Mouse (Mus musculus) heart, embryonic 14.5 days (tissue): ENCODE measurements around the gene Dicer1. TPM values are rescaled to one million over a fixed set of nuclear protein-coding genes. Genes with fewer than 3 reads are reported as not detected.

Experiments
- ATAC-seq: fragments of 200-750 bp; cut with Nextera tagmentation; 2 replicates; pipeline ENCODE4 v1.8.0; 2017; ENCODE audit warnings: low read depth, moderate TSS enrichment; ENCODE audit not compliant: insufficient number of reproducible peaks, insufficient read depth, low FRiP score
- H3K27ac ChIP-seq, 2 experiments: fragments of 200-500 bp in 1 of 2; fragments of 300-500 bp in 1 of 2; sonication (generic) in 1 of 2; replicated peaks in 1 of 2; 2 replicates each; pipeline ENCODE4 v1.5.1; 2012 to 2014; ENCODE audit warnings: low read depth in 2 of 2, low read length in 2 of 2, control low read depth in 1 of 2, mild to moderate bottlenecking in 1 of 2, mixed read lengths in 1 of 2; ENCODE audit not compliant: control insufficient read depth in 1 of 2, insufficient read depth in 1 of 2
- H3K27me3 ChIP-seq: fragments of 300-500 bp; sonication (generic); 2 replicates; pipeline ENCODE4 v1.6.1; 2014; ENCODE audit warnings: mild to moderate bottlenecking, low read length, control low read depth; ENCODE audit not compliant: control insufficient read depth, insufficient read depth
- H3K36me3 ChIP-seq: fragments of 300-500 bp; sonication (generic); 2 replicates; pipeline ENCODE4 v1.6.1; 2014; ENCODE audit warnings: mild to moderate bottlenecking, control low read depth, low read length, mixed read lengths; ENCODE audit not compliant: control insufficient read depth, insufficient read depth
- H3K4me1 ChIP-seq, 2 experiments: fragments of 200-500 bp in 1 of 2; fragments of 300-500 bp in 1 of 2; sonication (generic) in 1 of 2; 2 replicates each; pipeline ENCODE4 v1.6.1; 2012 to 2014; ENCODE audit warnings: low read length in 2 of 2, control low read depth in 1 of 2, mixed read lengths in 1 of 2; ENCODE audit not compliant: control insufficient read depth in 2 of 2, insufficient read depth in 2 of 2
- H3K4me2 ChIP-seq: fragments of 300-500 bp; sonication (generic); 2 replicates; pipeline ENCODE4 v1.6.1; 2014; ENCODE audit warnings: mild to moderate bottlenecking, low read length
- H3K4me3 ChIP-seq, 2 experiments: fragments of 200-500 bp in 1 of 2; fragments of 300-500 bp in 1 of 2; sonication (generic) in 1 of 2; 2 replicates each; pipeline ENCODE4 v1.5.1; 2012 to 2014; ENCODE audit warnings: low read length in 2 of 2, mild to moderate bottlenecking in 2 of 2, control low read depth in 1 of 2, low read depth in 1 of 2, moderate library complexity in 1 of 2; ENCODE audit not compliant: control insufficient read depth in 1 of 2, insufficient read depth in 1 of 2
- H3K9ac ChIP-seq: fragments of 300-500 bp; sonication (generic); 2 replicates; pipeline ENCODE4 v1.6.1; 2014; ENCODE audit warnings: mild to moderate bottlenecking, low read length
- H3K9me3 ChIP-seq: fragments of 300-500 bp; sonication (generic); 2 replicates; pipeline ENCODE4 v1.6.1; 2016; ENCODE audit warnings: low read length, control low read depth; ENCODE audit not compliant: control insufficient read depth
- WGBS: fragments of 180-500 bp; shearing (Covaris S2); extraction: QIAGEN DNeasy Blood & Tissue Kit; methylation state at CpG from one replicate; pipeline ENCODE4 v1.1.7; 2014; 5-methylcytosine and 5-hydroxymethylcytosine counted together
- polyA plus RNA-seq: library from polyadenylated mRNA; unstranded; fragments of >200 nt; fragmentation: Nextera tagmentation; extraction: Ambion mirVana; gene quantifications from 2 replicates; pipeline ENCODE4 v1.2.1, GENCODE M21; 2014

Gene Dicer1
- 15.4 and 19.7 TPM in 2 replicates for polyA plus RNA-seq

DNA sequence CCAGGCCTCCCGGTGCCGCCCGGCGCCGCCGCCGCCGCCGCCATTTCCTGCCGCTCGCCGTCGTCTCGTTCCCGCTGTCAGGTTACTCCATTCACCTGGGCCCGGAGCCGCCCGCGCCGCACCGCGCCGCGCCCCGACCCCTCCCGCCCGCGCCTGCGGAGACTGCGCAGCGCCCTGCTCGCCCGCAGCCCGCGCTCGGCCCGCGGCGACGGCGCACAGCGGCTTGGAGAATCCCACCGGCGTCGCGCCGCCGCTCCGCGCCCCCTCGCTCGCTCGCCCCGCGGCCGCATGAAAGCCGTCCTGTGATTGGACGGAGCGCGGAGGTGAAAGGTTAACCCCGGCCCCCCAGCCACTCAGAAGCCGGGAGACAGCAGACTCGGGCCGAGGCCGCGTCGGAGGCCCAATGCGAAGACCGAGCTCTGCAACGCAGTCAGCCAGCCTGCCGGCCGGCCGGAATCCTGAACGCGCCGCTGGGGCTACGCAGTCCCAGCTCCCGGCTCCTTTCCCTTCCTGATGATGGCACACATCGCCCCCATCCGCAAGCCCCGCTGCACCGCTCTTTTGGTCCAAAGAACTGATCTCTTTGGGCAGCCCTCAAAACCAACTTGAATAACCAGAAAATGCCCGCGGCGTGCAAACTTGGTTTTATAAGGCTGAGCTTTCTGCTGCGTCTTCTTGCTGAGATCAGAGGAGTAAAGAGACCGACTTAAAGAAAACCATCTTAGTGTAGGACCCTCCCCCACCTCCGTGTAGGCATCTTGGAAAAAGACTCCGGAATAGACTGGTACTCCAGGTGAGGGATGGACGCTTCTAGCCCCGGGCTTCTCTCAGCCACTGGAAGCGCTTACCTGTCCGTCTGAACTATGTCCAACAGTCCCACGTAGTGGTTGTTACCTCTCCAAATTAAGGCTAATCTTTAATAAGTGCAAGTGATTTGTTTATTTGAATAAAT, at the start of gene Dicer1:
Gene Dicer1 (minus strand): TSS at position 139 of the 952 bp plus-strand sequence.
- peak within 1 kb of the TSS; percentile 82 to 88 for H3K4me3 ChIP-seq
- peak; percentile 93 for ATAC-seq
- under 1% methylated on average over 66 of the region's 94 CpGs for WGBS
- H3K27ac ChIP-seq = peak within 1 kb of the TSS; percentile 84 to 89
- no peaks in the 10 kb centered on the region for H3K27me3 ChIP-seq
- H3K4me1 ChIP-seq = peaks cover 14 to 34% of the 10 kb centered on the region in 2 experiments
- H3K9me3 ChIP-seq = no peaks in the 10 kb centered on the region
- H3K4me2 ChIP-seq = peak within 1 kb of the TSS; percentile 96
- peak within 1 kb of the TSS; percentile 97 for H3K9ac ChIP-seq
- H3K36me3 ChIP-seq = no peaks in the 10 kb centered on the region; the same call in 1 of the 2 replicates

DNA sequence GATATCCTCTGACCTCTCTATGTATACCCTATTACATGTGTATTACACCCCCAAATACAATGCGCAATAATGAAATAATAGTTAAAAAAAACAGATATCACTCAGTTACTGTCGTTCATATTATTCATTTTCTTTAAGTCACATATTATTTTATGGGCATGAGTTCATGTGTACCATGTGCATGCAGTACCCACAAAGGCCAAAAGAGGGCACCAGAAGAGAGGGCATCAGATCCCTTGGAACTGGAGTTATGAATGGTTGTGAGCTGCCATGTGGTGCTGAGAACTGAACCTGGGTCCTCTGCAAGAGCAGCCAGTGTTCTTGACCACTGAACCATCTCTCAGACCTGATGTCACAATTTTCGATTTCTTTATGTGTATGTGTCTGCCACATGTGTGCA, 47.6 kb upstream of the Dicer1 start:
- no peaks in the 10 kb centered on the region for H3K27me3 ChIP-seq
- H3K4me3 ChIP-seq = no peak overlapping the region
- no peak for ATAC-seq
- no peak overlapping the region for H3K9ac ChIP-seq
- WGBS = 88% methylated on average over 3 of the region's 3 CpGs
- H3K36me3 ChIP-seq = no peaks in the 10 kb centered on the region
- no peak overlapping the region for H3K27ac ChIP-seq
- no peaks in the 10 kb centered on the region for H3K4me1 ChIP-seq
- H3K9me3 ChIP-seq = peaks cover 15% of the 10 kb centered on the region
- H3K4me2 ChIP-seq = no peak overlapping the region

DNA sequence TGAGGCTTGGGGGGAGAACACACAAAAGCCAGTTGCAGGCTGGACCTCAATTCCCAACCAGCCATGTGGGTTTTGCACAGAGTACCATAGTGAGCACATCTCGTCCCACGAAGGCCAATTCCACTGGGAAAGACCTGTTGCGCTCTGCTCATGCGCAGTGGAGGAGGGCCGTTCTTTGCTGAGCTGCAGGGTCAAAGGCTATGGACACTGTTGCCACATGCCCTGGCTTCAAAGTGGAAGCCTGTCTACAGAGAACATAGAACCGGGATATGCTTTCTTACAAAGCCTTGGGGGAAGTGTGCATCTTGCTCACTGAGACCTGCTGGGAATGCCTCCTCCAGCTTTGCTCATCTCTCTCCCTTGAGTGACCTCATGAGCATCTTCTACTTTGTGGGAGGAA, 46.2 kb upstream of the Dicer1 start:
- H3K4me2 ChIP-seq = no peak overlapping the region
- H3K9ac ChIP-seq = no peak overlapping the region
- no peak overlapping the region for H3K27ac ChIP-seq
- H3K36me3 ChIP-seq = no peaks in the 10 kb centered on the region
- 92% methylated on average over 6 of the region's 6 CpGs for WGBS
- H3K27me3 ChIP-seq = no peaks in the 10 kb centered on the region
- peaks cover 15% of the 10 kb centered on the region for H3K9me3 ChIP-seq
- no peak overlapping the region for H3K4me3 ChIP-seq
- H3K4me1 ChIP-seq = peaks cover 0 to 2% of the 10 kb centered on the region in 2 experiments; a peak in 1 of 4 replicates
- ATAC-seq = no peak

DNA sequence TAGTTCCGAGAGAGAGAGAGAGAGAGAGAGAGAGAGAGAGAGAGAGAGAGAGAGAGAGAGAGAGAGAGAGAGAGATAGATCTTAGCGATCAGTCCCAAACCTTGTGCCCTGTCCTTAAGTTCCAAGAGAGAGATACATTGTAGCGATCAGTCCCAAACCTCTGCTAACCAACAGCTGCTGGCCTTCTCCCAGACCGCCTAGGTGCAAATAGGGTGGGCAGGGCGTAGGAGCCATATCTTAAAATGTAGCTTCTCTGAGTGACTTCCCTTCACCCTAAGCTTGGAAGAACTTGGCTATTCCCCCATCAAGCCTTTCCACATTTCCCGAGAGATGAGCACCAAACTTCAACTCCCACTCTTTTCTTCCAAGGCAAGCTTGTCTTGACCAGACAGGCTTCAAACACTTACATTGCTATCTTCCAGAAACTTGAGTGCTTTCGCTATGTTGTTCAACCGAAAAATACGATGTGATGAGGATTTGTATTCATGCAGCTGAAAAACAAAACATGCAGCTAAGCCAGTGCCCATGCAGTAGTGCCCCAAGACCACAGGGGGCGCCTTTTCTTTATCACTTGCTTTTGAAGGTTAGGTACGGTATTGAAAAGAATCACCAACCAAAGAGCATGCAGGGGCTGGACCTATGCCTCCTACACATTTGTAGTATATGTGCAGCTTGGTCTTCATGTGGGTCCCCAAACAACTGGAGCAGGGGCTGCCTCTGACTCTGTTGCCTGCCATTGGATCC, 45.1 kb upstream of the Dicer1 start:
- Histone ChIP-seq H3K4me2 (no peak overlapping the region), H3K27ac (no peak overlapping the region), H3K9me3 (peaks cover 15% of the 10 kb centered on the region), H3K4me3 (no peak overlapping the region), H3K4me1 (peaks cover 0 to 2% of the 10 kb centered on the region in 2 experiments; a peak in 1 of 4 replicates), H3K27me3 (no peaks in the 10 kb centered on the region), H3K36me3 (no peaks in the 10 kb centered on the region), H3K9ac (no peak overlapping the region)
- WGBS = 83% methylated on average over 11 of the region's 11 CpGs
- ATAC-seq = no peak

DNA sequence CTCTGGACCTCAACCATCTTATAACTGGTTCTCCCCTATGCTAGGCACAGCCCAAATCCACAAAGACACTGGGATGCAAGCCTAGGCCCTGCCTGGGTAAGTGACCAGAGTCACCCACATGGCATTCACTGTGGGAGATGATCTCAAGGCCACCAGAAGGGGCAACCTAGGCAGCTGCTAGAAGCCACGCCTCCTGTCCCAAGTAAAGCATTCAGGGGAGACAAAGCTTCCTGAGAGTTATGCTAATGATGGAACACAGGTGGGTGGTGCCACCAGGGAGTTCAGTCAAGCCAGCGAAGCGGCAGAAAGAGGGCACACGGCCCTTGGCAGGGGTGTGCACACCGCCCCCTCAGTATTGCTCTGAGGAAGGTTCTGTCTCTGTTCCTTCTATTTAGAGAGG, 43.2 kb upstream of the Dicer1 start:
- WGBS = 72% methylated on average over 5 of the region's 5 CpGs
- Histone ChIP-seq H3K27me3 (no peaks in the 10 kb centered on the region), H3K4me2 (no peak overlapping the region), H3K4me1 (peaks cover 0 to 2% of the 10 kb centered on the region in 2 experiments; a peak in 1 of 4 replicates), H3K36me3 (no peaks in the 10 kb centered on the region), H3K4me3 (no peak overlapping the region), H3K9ac (no peak overlapping the region), H3K27ac (no peak overlapping the region), H3K9me3 (peaks cover 15% of the 10 kb centered on the region)
- no peak for ATAC-seq

DNA sequence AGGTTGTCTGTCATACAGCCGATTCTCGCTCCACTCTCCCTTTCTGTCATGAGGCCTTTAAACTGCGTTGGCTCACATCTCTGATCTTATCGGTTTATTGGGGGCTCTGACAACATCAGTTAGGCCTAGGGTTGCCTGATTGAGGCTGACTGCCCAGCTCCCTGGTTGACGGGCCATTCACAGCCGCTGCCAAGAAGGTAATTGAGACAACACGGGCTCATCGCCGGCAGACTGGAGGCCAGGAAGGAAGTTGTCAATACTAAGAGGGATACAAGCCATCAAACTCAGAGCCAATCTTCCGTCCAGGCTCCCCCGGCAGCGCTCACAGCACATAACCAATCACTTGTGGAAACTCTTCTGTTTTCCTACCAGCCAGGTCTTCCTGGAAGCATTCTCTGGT, 41.7 kb upstream of the Dicer1 start:
- WGBS = 53% methylated on average over 12 of the region's 12 CpGs
- Histone ChIP-seq H3K36me3 (no peaks in the 10 kb centered on the region), H3K9ac (no peak overlapping the region), H3K27ac (no peak overlapping the region), H3K27me3 (no peaks in the 10 kb centered on the region), H3K4me1 (peaks cover 0 to 2% of the 10 kb centered on the region in 2 experiments; a peak in 1 of 4 replicates), H3K9me3 (peaks cover 4% of the 10 kb centered on the region; the same call in 1 of the 2 replicates), H3K4me2 (no peak overlapping the region), H3K4me3 (no peak overlapping the region)
- no peak for ATAC-seq

DNA sequence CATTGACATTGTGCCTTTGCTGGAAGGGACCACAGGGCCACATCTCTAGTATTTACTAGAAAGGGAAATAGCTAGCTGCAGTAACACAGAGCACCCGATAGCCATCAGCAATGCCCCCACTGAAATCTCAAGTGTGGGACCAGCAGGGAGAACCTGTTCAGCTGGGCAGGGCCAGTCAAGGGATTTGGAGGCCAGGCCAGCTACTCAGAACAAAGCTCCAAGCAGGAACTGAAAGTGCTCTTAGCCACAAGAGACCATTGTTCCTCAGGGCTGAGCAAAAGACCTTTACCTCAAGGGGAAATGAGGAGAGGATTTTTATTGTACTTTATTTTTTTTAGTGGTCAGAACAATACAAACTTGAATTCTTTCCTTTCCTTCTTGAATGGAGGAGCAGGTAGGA, 25.9 kb upstream of the Dicer1 start:
- Histone ChIP-seq H3K4me2 (no peak overlapping the region), H3K9ac (no peak overlapping the region), H3K36me3 (no peaks in the 10 kb centered on the region), H3K4me1 (no peaks in the 10 kb centered on the region), H3K4me3 (no peak overlapping the region), H3K9me3 (no peaks in the 10 kb centered on the region), H3K27ac (no peak overlapping the region), H3K27me3 (no peaks in the 10 kb centered on the region)
- ATAC-seq = no peak
- 84% methylated on average over 1 of the region's 1 CpGs for WGBS
